Comparison of ENCODE assay signal across 16 mouse cellular contexts in genomic region chr12:85779707-85780106, GRCm38 (mm10). TPM values are rescaled to one million over a fixed set of nuclear protein-coding genes. Genes with fewer than 3 reads are reported as not detected.
"Had no signal": no experiment of that assay in that cellular context is flagged by ENCODE, and none has a peak within 500 bp of the region (broad histone marks: within the 10 kb centered on the region; RNA-seq: fewer than 3 reads in every experiment).

No protein-coding gene starts in this region.

- H3K27me3 ChIP-seq: neural tube, embryonic 15.5 days; stomach, embryonic 15.5 days had no signal

- DNase-seq: retina, postnatal 1 day; right cerebral cortex, adult 18-20 months; right cerebral cortex, postnatal 14 days; right cerebral cortex, postnatal 25 days; right cerebral cortex, postnatal 4 days; spleen, adult 18-20 months; thymus, adult 18-20 months; thymus, adult 2 months; thymus, postnatal 14 days; thymus, postnatal 25 days; thymus, postnatal 36 days; thymus, postnatal 4 days had no signal

- H3K4me3 ChIP-seq: neural tube, embryonic 15.5 days; stomach, embryonic 15.5 days had no signal

- H3K4me2 ChIP-seq: neural tube, embryonic 15.5 days; stomach, embryonic 15.5 days had no signal

- H3K9ac ChIP-seq: neural tube, embryonic 15.5 days; stomach, embryonic 15.5 days had no signal

- H3K4me1 ChIP-seq: neural tube, embryonic 15.5 days; stomach, embryonic 15.5 days had no signal

- H3K9me3 ChIP-seq: neural tube, embryonic 15.5 days; stomach, embryonic 15.5 days had no signal

- H3K36me3 ChIP-seq: neural tube, embryonic 15.5 days; stomach, embryonic 15.5 days had no signal

- H3K27ac ChIP-seq: neural tube, embryonic 15.5 days; stomach, embryonic 15.5 days; stomach, postnatal 0 days had no signal

RNA-seq across cellular contexts. Expression of gene Flvcr2, which starts 33.4 kb away (rescaled TPM):
- total RNA-seq: neutrophil, adult 5-6 weeks had no signal
